In the genomic region with DNA sequence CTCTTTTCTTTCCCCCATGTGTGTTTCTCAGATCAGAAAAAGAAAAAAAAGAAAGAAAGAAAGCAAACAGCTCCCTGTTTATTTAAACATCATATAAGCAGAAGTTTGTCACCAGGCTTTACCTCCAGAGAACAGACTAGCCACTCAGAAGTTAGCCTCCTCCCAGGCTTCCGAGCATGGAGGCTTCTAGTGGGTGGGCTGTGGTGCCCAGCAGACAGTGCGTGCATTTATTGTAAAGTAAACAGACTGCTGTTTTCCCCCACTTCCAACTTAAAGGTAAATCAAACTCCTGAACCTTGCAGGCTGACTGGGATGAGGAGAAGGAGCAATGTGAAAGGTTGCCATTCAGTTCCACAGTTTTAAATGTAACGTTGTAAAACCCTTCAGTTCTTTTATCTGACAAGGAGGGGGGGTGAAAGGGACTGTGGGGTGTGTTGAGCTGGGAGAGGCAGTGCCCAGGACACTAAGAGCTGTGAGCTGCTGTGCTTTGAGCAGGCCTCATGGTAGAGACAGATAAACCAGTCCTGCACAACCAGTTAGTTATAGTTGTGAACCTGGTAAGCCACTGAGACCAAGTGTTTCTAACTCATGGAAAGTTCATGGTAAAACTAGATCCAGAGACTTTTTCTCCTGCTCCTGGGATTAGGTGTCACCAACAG, we compare ENCODE assay signal across 16 mouse cellular contexts. TPM values are rescaled to one million over a fixed set of nuclear protein-coding genes. Genes with fewer than 3 reads are reported as not detected.
DNase-seq lines count a peak whose midpoint lies in the region; ATAC-seq and TF ChIP-seq lines count a peak whose summit lies in the region.
"Had no signal": no experiment of that assay in that cellular context is flagged by ENCODE, and none has a peak within 500 bp of the region (broad histone marks: within the 10 kb centered on the region; RNA-seq: fewer than 3 reads in every experiment).

No protein-coding gene starts in this region.

- peaks cover 24% of the 10 kb centered on the region for H3K4me1 ChIP-seq in liver, embryonic 13.5 days (replicated peaks)
- peaks cover 24% of the 10 kb centered on the region for H3K4me1 ChIP-seq in limb, embryonic 14.5 days (ENCODE audit: control insufficient read depth, insufficient read depth, low read length)

- H3K9me3 ChIP-seq in liver, embryonic 13.5 days (replicated peaks): no peaks in the 10 kb centered on the region
- no peaks in the 10 kb centered on the region for H3K9me3 ChIP-seq in limb, embryonic 14.5 days (ENCODE audit: control insufficient read depth, low read length)
- H3K9me3 ChIP-seq: forebrain, embryonic 10.5 days; hindbrain, embryonic 10.5 days had no signal

- H3K4me3 ChIP-seq in liver, embryonic 13.5 days (replicated peaks): no peak overlapping the region
- no peak overlapping the region for H3K4me3 ChIP-seq in limb, embryonic 14.5 days (replicated peaks; ENCODE audit: low read length)
- H3K4me3 ChIP-seq: forebrain, embryonic 10.5 days; hindbrain, embryonic 10.5 days had no signal

- no peak overlapping the region for H3K4me2 ChIP-seq in liver, embryonic 13.5 days
- H3K4me2 ChIP-seq in limb, embryonic 14.5 days (replicated peaks; ENCODE audit: low read depth, low read length, severe bottlenecking): no peak overlapping the region

- intact Hi-C loops in heart, postnatal 10 days (cut with DNase I): no loop called here

- DNase-seq in liver, embryonic 13.5 days: no peak
- no peak for DNase-seq in liver
- DNase-seq in testis, postnatal 14 days (ENCODE audit: low spot score): peak; percentile 27
- DNase-seq in testis, postnatal 10 days (ENCODE audit: low spot score): no peak
- no peak for DNase-seq in limb, embryonic 14.5 days (ENCODE audit: low spot score)
- no peak for DNase-seq in cerebellum, adult 11 months
- no peak for DNase-seq in heart, postnatal 10 days
- DNase-seq: adrenal gland, adult 2 months; cerebellum, postnatal 14 days; heart, adult 18-20 months; left cerebral cortex, postnatal 4 days; spleen, adult 18-20 months; thymus, postnatal 36 days had no signal

- H3K36me3 ChIP-seq in liver, embryonic 13.5 days: peaks cover 63% of the 10 kb centered on the region
- peaks cover 16% of the 10 kb centered on the region for H3K36me3 ChIP-seq in limb, embryonic 14.5 days (ENCODE audit: control insufficient read depth, insufficient read depth, low read length)

- no peak overlapping the region for H3K9ac ChIP-seq in liver, embryonic 13.5 days
- H3K9ac ChIP-seq in limb, embryonic 14.5 days (ENCODE audit: low read depth, low read length, severe bottlenecking): 0 out of 2 replicates have a peak overlapping the region, but pooled peaks have one; percentile 12

- TF ChIP-seq POLR2A in limb, embryonic 14.5 days (IDR thresholded peaks at IDR 0.05; ENCODE audit: borderline replicate concordance, extremely low read depth, insufficient read depth, insufficient read length): no peak

- H3K27ac ChIP-seq in liver, embryonic 13.5 days: no peak overlapping the region
- peak overlapping the region; percentile 82 for H3K27ac ChIP-seq in limb, embryonic 14.5 days (replicated peaks; ENCODE audit: low read depth, low read length)
- H3K27ac ChIP-seq: forebrain, embryonic 10.5 days; hindbrain, embryonic 10.5 days had no signal

- no peaks in the 10 kb centered on the region for H3K27me3 ChIP-seq in liver, embryonic 13.5 days
- no peaks in the 10 kb centered on the region for H3K27me3 ChIP-seq in limb, embryonic 14.5 days (ENCODE audit: control insufficient read depth, insufficient read depth, low read length)

- 51% methylated on average over 3 of the region's 3 CpGs for WGBS in liver, embryonic 13.5 days (ENCODE audit: insufficient replicate concordance)
- WGBS in limb, embryonic 14.5 days: 41% methylated on average over 3 of the region's 3 CpGs

- ATAC-seq in liver, embryonic 13.5 days (ENCODE audit: low read depth): peak; percentile 56
- ATAC-seq in limb, embryonic 14.5 days (ENCODE audit: low FRiP score, low read depth): peak; percentile 38; the same call in 1 of the 2 replicates
- ATAC-seq: inflammation-experienced regulatory T-cells, adult 6 months had no signal

RNA-seq across cellular contexts. Expression of a gene that starts 29.3 kb away (rescaled TPM):
- polyA plus RNA-seq in liver, embryonic 13.5 days (2015; fragmentation: Nextera tagmentation; extraction: Ambion mirVana): 27.7 and 35.0 TPM in 2 replicates
- 315 and 409 TPM in 2 replicates for polyA plus RNA-seq in limb, embryonic 14.5 days (2012; rRNA removed)
- 153 and 200 TPM in 2 replicates for polyA plus RNA-seq in limb, embryonic 14.5 days (2014; fragmentation: Nextera tagmentation; extraction: Ambion mirVana)
- total RNA-seq in heart, postnatal 10 days (2021): 10 to 100 TPM; 27.2 to 30.1 TPM

RNA-seq across cellular contexts. Expression of a gene that starts 40.6 kb away (rescaled TPM):
- polyA plus RNA-seq in liver, embryonic 13.5 days (2015; fragmentation: Nextera tagmentation; extraction: Ambion mirVana): 47.8 and 52.0 TPM in 2 replicates
- 92.5 and 99.8 TPM in 2 replicates for polyA plus RNA-seq in limb, embryonic 14.5 days (2012; rRNA removed)
- 51.8 and 57.2 TPM in 2 replicates for polyA plus RNA-seq in limb, embryonic 14.5 days (2014; fragmentation: Nextera tagmentation; extraction: Ambion mirVana)
- 10 to 100 TPM; 23.3 to 26.1 TPM for total RNA-seq in heart, postnatal 10 days (2021)
